Mouse (Mus musculus) liver, embryonic 13.5 days (tissue): ENCODE measurements around the gene Mapkapk3. TPM values are rescaled to one million over a fixed set of nuclear protein-coding genes. Genes with fewer than 3 reads are reported as not detected.

ENCODE experiments used
- ATAC-seq: fragments of 200-750 bp; cut with Nextera tagmentation; 2 replicates; pipeline ENCODE4 v1.8.0; 2017; ENCODE audit warnings: low read depth, mild to moderate bottlenecking, moderate number of reproducible peaks, moderate library complexity
- DNase-seq: peaks from one replicate; pipeline ENCODE4 v3.0.0; 2022
- H3K27ac ChIP-seq: fragments of 300-500 bp; sonication (generic); 2 replicates; pipeline ENCODE4 v1.5.1; 2015; ENCODE audit warnings: moderate library complexity, mild to moderate bottlenecking, inconsistent platforms
- H3K27me3 ChIP-seq: fragments of 300-500 bp; sonication (generic); 2 replicates; pipeline ENCODE4 v1.6.1; 2015; ENCODE audit warnings: mild to moderate bottlenecking, inconsistent platforms
- H3K36me3 ChIP-seq: fragments of 300-500 bp; sonication (generic); 2 replicates; pipeline ENCODE4 v1.6.1; 2015; ENCODE audit warnings: mild to moderate bottlenecking, inconsistent platforms
- H3K4me1 ChIP-seq: fragments of 300-500 bp; sonication (generic); replicated peaks from 2 replicates; pipeline ENCODE4 v1.6.1; 2015; ENCODE audit warnings: inconsistent platforms
- H3K4me2 ChIP-seq: fragments of 300-500 bp; sonication (generic); 2 replicates; pipeline ENCODE4 v1.6.1; 2015; ENCODE audit warnings: inconsistent platforms, mild to moderate bottlenecking, moderate library complexity
- H3K4me3 ChIP-seq: fragments of 300-500 bp; sonication (generic); replicated peaks from 2 replicates; pipeline ENCODE4 v1.5.1; 2015; ENCODE audit warnings: mild to moderate bottlenecking, inconsistent platforms
- H3K9ac ChIP-seq: fragments of 300-500 bp; sonication (generic); 2 replicates; pipeline ENCODE4 v1.6.1; 2015; ENCODE audit warnings: mild to moderate bottlenecking, inconsistent platforms
- H3K9me3 ChIP-seq: fragments of 300-500 bp; sonication (generic); replicated peaks from 2 replicates; pipeline ENCODE4 v1.6.1; 2016; ENCODE audit warnings: inconsistent platforms
- WGBS: fragments of 180-500 bp; shearing (Covaris S2); methylation state at CpG from one replicate; pipeline ENCODE4 v1.1.7; 2015; ENCODE audit not compliant: insufficient replicate concordance; 5-methylcytosine and 5-hydroxymethylcytosine counted together
- polyA plus RNA-seq: library from polyadenylated mRNA; unstranded; fragments of >200 nt; fragmentation: Nextera tagmentation; extraction: Ambion mirVana; gene quantifications from 2 replicates; pipeline ENCODE4 v1.2.1, GENCODE M21; 2015

Gene Mapkapk3
- polyA plus RNA-seq, 1 experiment from 2014 or later, result 9.1 TPM

GRCm38 (mm10) chr9:107324799-107325561, 35.3 kb upstream of the Mapkapk3 start:
- Histone ChIP-seq H3K4me1 (peaks cover 7% of the 10 kb centered on the region; the same call in 1 of the 2 replicates), H3K9me3 (no peaks in the 10 kb centered on the region), H3K36me3 (no peaks in the 10 kb centered on the region), H3K4me3 (no peak overlapping the region), H3K9ac (no peak overlapping the region), H3K27me3 (no peaks in the 10 kb centered on the region; the same call in 1 of the 2 replicates), H3K27ac (no peak overlapping the region), H3K4me2 (no peak overlapping the region)
- DNase-seq (no peak), ATAC-seq (no peak)
- 57% methylated on average over 4 of the region's 4 CpGs for whole genome bisulfite sequencing

- Histone ChIP-seq H3K4me1 (peaks cover 7% of the 10 kb centered on the region; the same call in 1 of the 2 replicates), H3K27me3 (no peaks in the 10 kb centered on the region; the same call in 1 of the 2 replicates), H3K27ac (no peak overlapping the region), H3K9me3 (no peaks in the 10 kb centered on the region), H3K9ac (no peak overlapping the region), H3K4me3 (no peak overlapping the region), H3K36me3 (no peaks in the 10 kb centered on the region), H3K4me2 (no peak overlapping the region)
- ATAC-seq (no peak), DNase-seq (no peak)
- 36% methylated on average over 6 of the region's 6 CpGs for WGBS
Measured at GRCm38 (mm10) chr9:107323558-107323957, 33.9 kb upstream of the Mapkapk3 start.

- WGBS, result 75% methylated on average over 8 of the region's 8 CpGs
- no peak overlapping the region for H3K27ac ChIP-seq
- no peak overlapping the region for H3K9ac ChIP-seq
Measured at GRCm38 (mm10) chr9:107322461-107323050, 32.9 kb upstream of the Mapkapk3 start.

GRCm38 (mm10) chr9:107315791-107316190, 26.1 kb upstream of the Mapkapk3 start:
- DNase-seq (no peak), ATAC-seq (no peak)
- H3K4me2 ChIP-seq, result no peak overlapping the region
- H3K27ac ChIP-seq, result no peak overlapping the region
- no peaks in the 10 kb centered on the region for H3K27me3 ChIP-seq
- 65% methylated on average over 2 of the region's 2 CpGs for whole genome bisulfite sequencing
- no peak overlapping the region for H3K9ac ChIP-seq
- H3K36me3 ChIP-seq, result no peaks in the 10 kb centered on the region
- H3K9me3 ChIP-seq, result no peaks in the 10 kb centered on the region
- H3K4me3 ChIP-seq, result no peak overlapping the region
- H3K4me1 ChIP-seq, result peaks cover 33% of the 10 kb centered on the region

More at GRCm38 (mm10) chr9:107322461-107323050, 32.9 kb upstream of the Mapkapk3 start:
- Histone ChIP-seq H3K4me1 (peaks cover 7% of the 10 kb centered on the region; the same call in 1 of the 2 replicates), H3K27me3 (no peaks in the 10 kb centered on the region; the same call in 1 of the 2 replicates), H3K4me3 (no peak overlapping the region), H3K9me3 (no peaks in the 10 kb centered on the region), H3K4me2 (no peak overlapping the region), H3K36me3 (no peaks in the 10 kb centered on the region)
- ATAC-seq, result no peak
- DNase-seq, result no peak

- ATAC-seq (no peak), DNase-seq (no peak)
- Histone ChIP-seq H3K4me2 (no peak overlapping the region), H3K27ac (no peak overlapping the region), H3K9ac (no peak overlapping the region), H3K9me3 (no peaks in the 10 kb centered on the region), H3K27me3 (no peaks in the 10 kb centered on the region), H3K36me3 (no peaks in the 10 kb centered on the region), H3K4me3 (no peak overlapping the region), H3K4me1 (peaks cover 39% of the 10 kb centered on the region)
- WGBS, result 26% methylated on average over 3 of the region's 3 CpGs
Measured at GRCm38 (mm10) chr9:107313926-107314325, 24.2 kb upstream of the Mapkapk3 start.

- WGBS, result 17% methylated on average over 10 of the region's 10 CpGs
- no peaks in the 10 kb centered on the region for H3K27me3 ChIP-seq
- DNase-seq (peak; percentile 50), ATAC-seq (peak; percentile 88)
- H3K9me3 ChIP-seq, result no peaks in the 10 kb centered on the region
- H3K4me2 ChIP-seq, result peak overlapping the region; percentile 51
- H3K4me3 ChIP-seq, result peak overlapping the region; percentile 2; the same call in 1 of the 2 replicates
- H3K4me1 ChIP-seq, result peaks cover 49% of the 10 kb centered on the region
- peak overlapping the region; percentile 19; the same call in 1 of the 2 replicates for H3K9ac ChIP-seq
- H3K36me3 ChIP-seq, result no peaks in the 10 kb centered on the region
- peak overlapping the region; percentile 74 for H3K27ac ChIP-seq
Measured at GRCm38 (mm10) chr9:107312811-107313584, 23.3 kb upstream of the Mapkapk3 start.

- no peak for DNase-seq
- H3K4me1 ChIP-seq, result peaks cover 82% of the 10 kb centered on the region
- WGBS, result 71% methylated on average over 5 of the region's 5 CpGs
- H3K4me3 ChIP-seq, result no peak overlapping the region
- H3K27me3 ChIP-seq, result no peaks in the 10 kb centered on the region
- no peak overlapping the region for H3K4me2 ChIP-seq
- no peaks in the 10 kb centered on the region for H3K36me3 ChIP-seq
- ATAC-seq, result no peak
- no peak overlapping the region for H3K27ac ChIP-seq
- H3K9me3 ChIP-seq, result no peaks in the 10 kb centered on the region
- no peak overlapping the region for H3K9ac ChIP-seq
Measured at GRCm38 (mm10) chr9:107309600-107309999, 19.9 kb upstream of the Mapkapk3 start.

- Histone ChIP-seq H3K4me3 (no peak overlapping the region), H3K4me2 (no peak overlapping the region), H3K27ac (no peak overlapping the region), H3K36me3 (no peaks in the 10 kb centered on the region), H3K9me3 (no peaks in the 10 kb centered on the region), H3K4me1 (peaks cover 87% of the 10 kb centered on the region), H3K9ac (no peak overlapping the region), H3K27me3 (no peaks in the 10 kb centered on the region)
- no peak for DNase-seq
- WGBS, result 81% methylated on average over 9 of the region's 9 CpGs
- ATAC-seq, result no peak
Measured at GRCm38 (mm10) chr9:107309171-107309570, 19.5 kb upstream of the Mapkapk3 start.

GRCm38 (mm10) chr9:107308346-107309000, 18.8 kb upstream of the Mapkapk3 start:
- Histone ChIP-seq H3K9ac (peak overlapping the region; percentile 64), H3K4me2 (peak overlapping the region; percentile 55)

GRCm38 (mm10) chr9:107307886-107308285, 18.2 kb upstream of the Mapkapk3 start:
- Histone ChIP-seq H3K9ac (peak overlapping the region; percentile 64), H3K4me1 (peaks cover 87% of the 10 kb centered on the region), H3K4me3 (peak overlapping the region; percentile 14; the same call in 1 of the 2 replicates), H3K9me3 (no peaks in the 10 kb centered on the region), H3K36me3 (0 out of 2 replicates have a peak, but pooled peaks cover 4% of the 10 kb centered on the region), H3K27ac (peak overlapping the region; percentile 78), H3K27me3 (no peaks in the 10 kb centered on the region), H3K4me2 (peak overlapping the region; percentile 55)
- ATAC-seq (peak; percentile 22), DNase-seq (no peak)
- WGBS, result 29% methylated on average over 12 of the region's 12 CpGs

More at GRCm38 (mm10) chr9:107308346-107309000, 18.8 kb upstream of the Mapkapk3 start:
- no peaks in the 10 kb centered on the region for H3K27me3 ChIP-seq
- H3K36me3 ChIP-seq, result 0 out of 2 replicates have a peak, but pooled peaks cover 3% of the 10 kb centered on the region
- H3K27ac ChIP-seq, result 0 out of 2 replicates have a peak overlapping the region, but pooled peaks have one; percentile 78
- ATAC-seq (no peak), DNase-seq (no peak)
- H3K4me3 ChIP-seq, result no peak overlapping the region
- peaks cover 87% of the 10 kb centered on the region for H3K4me1 ChIP-seq
- no peaks in the 10 kb centered on the region for H3K9me3 ChIP-seq
- 81% methylated on average over 9 of the region's 9 CpGs for WGBS
